Mouse (Mus musculus): ENCODE results near the gene Rbm18. TPM values are rescaled to one million over a fixed set of nuclear protein-coding genes. Genes with fewer than 3 reads are reported as not detected.

Rbm18 gene
- polyA plus RNA-seq, 1 experiment from 2014 or later: 33.7 TPM

DNA sequence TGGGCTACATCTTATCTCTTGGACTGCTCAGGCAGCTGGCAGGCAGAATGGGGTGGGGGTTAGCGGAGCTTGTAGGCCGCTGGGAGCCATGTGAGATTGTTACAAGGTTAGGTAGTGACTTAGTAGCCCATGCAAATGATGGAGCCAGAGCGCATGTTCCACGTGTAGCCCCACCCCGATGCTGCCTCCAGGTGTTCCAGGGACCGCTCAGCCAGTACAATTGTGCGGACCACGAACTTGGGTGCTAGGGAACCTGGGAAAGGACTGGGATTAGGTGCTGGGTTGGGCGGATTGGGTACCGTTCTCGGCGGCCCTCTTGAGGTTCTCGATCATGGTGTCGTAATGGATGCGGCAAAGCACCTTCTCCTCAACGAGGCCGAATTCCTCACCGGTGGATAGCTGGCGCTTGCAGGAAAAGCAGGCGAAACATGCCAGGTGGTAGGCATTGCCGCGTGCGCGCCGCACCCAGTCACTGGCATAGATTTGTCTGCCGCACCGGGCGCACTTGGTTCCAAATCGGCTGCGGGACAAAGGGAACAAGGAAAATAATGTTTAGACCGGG is 42.6 kb downstream of the Rbm18 start:
- no peak overlapping the region for H3K9ac ChIP-seq (ENCODE audit: low read length)
- WGBS: 10% methylated on average over 31 of the region's 31 CpGs
- 0 out of 2 replicates have a peak, but pooled peaks cover 3% of the 10 kb centered on the region for H3K4me1 ChIP-seq (replicated peaks; ENCODE audit: control insufficient read depth, insufficient read depth)
- H3K27ac ChIP-seq (replicated peaks): no peak overlapping the region
- H3K4me2 ChIP-seq (replicated peaks; ENCODE audit: low read depth): no peak overlapping the region
- peaks cover 32% of the 10 kb centered on the region; the same call in 1 of the 2 replicates for H3K27me3 ChIP-seq (ENCODE audit: control insufficient read depth, insufficient read depth, low read length)
- no peak for TF ChIP-seq CTCF (IDR thresholded peaks at IDR 0.05; ENCODE audit: low read depth)
- TF ChIP-seq EP300 (optimal IDR thresholded peaks at IDR 0.05): no peak
- peak; percentile 21 for DNase-seq (ENCODE audit: low spot score)
- no peak overlapping the region for H3K4me3 ChIP-seq (ENCODE audit: low read depth, low read length)
- no peaks in the 10 kb centered on the region for H3K36me3 ChIP-seq (ENCODE audit: control insufficient read depth, insufficient read depth, low read length)
- no peaks in the 10 kb centered on the region for H3K9me3 ChIP-seq (ENCODE audit: control insufficient read depth, low read length)
- ATAC-seq (ENCODE audit: low FRiP score, low TSS enrichment): no peak

DNA sequence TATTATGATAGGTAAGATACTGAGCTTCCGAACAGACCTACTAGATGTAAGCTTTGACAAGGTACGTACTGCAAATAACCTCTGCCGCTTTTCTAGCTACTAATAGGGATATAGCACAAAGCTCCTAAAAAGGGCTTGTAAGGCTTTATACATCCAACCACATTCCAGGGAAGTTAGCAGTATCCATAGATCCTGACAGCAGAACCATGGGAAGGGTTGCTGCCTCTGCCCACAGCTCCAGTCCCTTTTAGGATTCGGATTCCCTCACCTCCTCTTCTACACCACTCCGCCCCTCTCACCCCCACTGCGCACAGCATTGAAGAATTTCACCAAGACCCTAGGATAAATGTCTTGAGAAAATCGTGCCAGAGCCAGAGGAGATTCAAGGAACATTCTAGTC is 43.3 kb downstream of the Rbm18 start:
- ATAC-seq (ENCODE audit: low FRiP score, low TSS enrichment): no peak
- H3K9ac ChIP-seq (ENCODE audit: low read length): no peak overlapping the region
- no peaks in the 10 kb centered on the region for H3K9me3 ChIP-seq (ENCODE audit: control insufficient read depth, low read length)
- 0 out of 2 replicates have a peak, but pooled peaks cover 3% of the 10 kb centered on the region for H3K4me1 ChIP-seq (replicated peaks; ENCODE audit: control insufficient read depth, insufficient read depth)
- TF ChIP-seq EP300 (optimal IDR thresholded peaks at IDR 0.05): no peak
- no peaks in the 10 kb centered on the region for H3K36me3 ChIP-seq (ENCODE audit: control insufficient read depth, insufficient read depth, low read length)
- whole genome bisulfite sequencing: 31% methylated on average over 7 of the region's 7 CpGs
- H3K27ac ChIP-seq (replicated peaks): no peak overlapping the region
- no peak for DNase-seq (ENCODE audit: low spot score)
- no peak overlapping the region for H3K4me2 ChIP-seq (replicated peaks; ENCODE audit: low read depth)
- H3K27me3 ChIP-seq (ENCODE audit: control insufficient read depth, insufficient read depth, low read length): peaks cover 29% of the 10 kb centered on the region; the same call in 1 of the 2 replicates
- no peak overlapping the region for H3K4me3 ChIP-seq (ENCODE audit: low read depth, low read length)

DNA sequence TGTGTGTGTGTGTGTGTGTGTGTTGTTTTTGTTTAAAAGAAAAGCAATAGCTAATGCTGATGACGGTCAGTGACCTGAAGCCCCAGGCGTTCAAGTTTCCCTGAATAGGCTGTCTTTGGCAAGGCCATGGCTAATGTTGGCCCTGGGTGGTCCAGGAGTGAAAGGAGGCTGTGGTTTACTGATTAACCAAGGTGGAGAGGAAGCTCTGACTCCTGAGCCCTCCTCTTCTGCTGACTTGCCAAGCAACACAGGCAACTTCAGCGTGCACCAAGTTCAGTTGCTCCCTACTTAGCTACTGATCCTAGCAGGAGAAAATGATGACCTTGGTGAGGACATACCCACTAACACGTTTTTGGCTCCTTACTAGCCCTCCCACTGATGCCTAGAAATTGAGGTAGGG is 43.8 kb downstream of the Rbm18 start:
- Histone ChIP-seq H3K9me3 (ENCODE audit: control insufficient read depth, low read length) (no peaks in the 10 kb centered on the region), H3K27me3 (ENCODE audit: control insufficient read depth, insufficient read depth, low read length) (peaks cover 29% of the 10 kb centered on the region; the same call in 1 of the 2 replicates), H3K4me1 (replicated peaks; ENCODE audit: control insufficient read depth, insufficient read depth) (0 out of 2 replicates have a peak, but pooled peaks cover 3% of the 10 kb centered on the region), H3K9ac (ENCODE audit: low read length) (no peak overlapping the region), H3K27ac (replicated peaks) (no peak overlapping the region), H3K4me2 (replicated peaks; ENCODE audit: low read depth) (no peak overlapping the region), H3K4me3 (ENCODE audit: low read depth, low read length) (no peak overlapping the region), H3K36me3 (ENCODE audit: control insufficient read depth, insufficient read depth, low read length) (no peaks in the 10 kb centered on the region)
- ATAC-seq (ENCODE audit: low FRiP score, low TSS enrichment) (no peak), DNase-seq (ENCODE audit: low spot score) (no peak)
- 15% methylated on average over 4 of the region's 4 CpGs for WGBS
- TF ChIP-seq EP300 (optimal IDR thresholded peaks at IDR 0.05): no peak
- TF ChIP-seq CTCF (IDR thresholded peaks at IDR 0.05; ENCODE audit: low read depth): no peak

DNA sequence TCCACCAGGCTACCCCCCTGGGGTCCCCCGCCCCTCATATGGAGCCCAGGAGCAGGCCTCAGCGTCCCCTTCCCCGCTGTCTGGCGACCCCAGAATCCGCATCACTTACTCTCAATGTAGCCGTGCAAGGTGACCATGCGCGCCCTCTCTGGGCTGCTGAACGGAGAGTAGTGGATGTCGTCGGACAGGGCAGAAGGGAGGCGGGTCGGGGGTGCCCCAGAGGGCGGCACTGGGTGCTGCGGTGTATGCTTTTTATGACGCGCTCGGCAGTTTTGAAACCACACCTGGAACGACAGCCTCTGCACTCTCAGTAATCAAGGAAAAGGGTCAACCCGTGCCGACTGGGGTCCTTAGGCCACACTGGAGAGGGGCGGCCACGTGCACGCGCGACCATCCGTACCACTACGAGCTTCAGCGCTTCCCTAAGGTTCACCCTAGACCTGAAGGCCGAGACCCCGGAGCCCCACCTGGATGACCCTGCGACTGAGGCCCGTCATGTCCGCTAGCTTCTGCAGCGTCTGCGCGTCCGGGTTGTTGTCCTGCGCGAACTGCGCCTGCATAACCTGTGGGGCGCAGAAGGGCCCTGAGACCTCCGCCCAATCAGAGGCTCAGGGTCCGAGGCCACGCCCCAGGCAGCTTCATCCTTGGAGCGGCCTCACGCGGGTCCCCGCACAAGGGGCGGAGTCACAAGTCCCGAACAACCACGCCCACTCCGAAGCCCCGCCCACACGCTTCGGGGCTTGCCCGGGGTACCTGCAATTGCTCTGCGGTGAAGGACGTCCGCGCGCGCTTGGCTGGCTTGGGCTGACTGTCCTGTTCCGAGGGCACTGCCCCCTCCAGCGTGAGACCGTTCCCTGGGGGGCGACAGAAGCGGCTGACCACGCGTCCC is 45.5 kb downstream of the Rbm18 start:
- TF ChIP-seq CTCF (IDR thresholded peaks at IDR 0.05; ENCODE audit: low read depth) (no peak), EP300 (optimal IDR thresholded peaks at IDR 0.05) (no peak)
- Histone ChIP-seq H3K4me3 (ENCODE audit: low read depth, low read length) (peak overlapping the region; percentile 35), H3K9ac (ENCODE audit: low read length) (peak overlapping the region; percentile 23; the same call in 1 of the 2 replicates)

DNA sequence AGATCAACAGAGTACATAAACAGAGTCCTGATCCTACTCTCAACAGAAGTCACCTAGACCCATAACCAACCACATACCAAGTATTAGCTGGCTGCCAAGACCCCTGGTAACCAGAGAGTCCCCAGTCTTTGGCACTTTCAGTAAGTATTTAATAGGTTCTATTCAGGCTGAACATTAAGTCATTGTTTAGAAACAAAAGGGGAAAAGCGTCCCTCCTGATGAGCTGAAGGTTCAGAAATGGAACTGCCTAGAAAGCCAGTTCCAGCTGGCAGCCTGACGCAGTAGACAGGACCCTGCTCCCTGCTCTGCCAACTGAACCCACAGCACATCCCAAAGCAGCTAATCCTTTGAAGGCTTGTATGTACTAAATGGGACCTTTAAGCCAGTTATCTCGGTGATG is 47.4 kb downstream of the Rbm18 start:
- Histone ChIP-seq H3K36me3 (ENCODE audit: control insufficient read depth, insufficient read depth, low read length) (no peaks in the 10 kb centered on the region), H3K4me3 (ENCODE audit: low read depth, low read length) (no peak overlapping the region), H3K9ac (ENCODE audit: low read length) (no peak overlapping the region), H3K27ac (replicated peaks) (no peak overlapping the region), H3K9me3 (ENCODE audit: control insufficient read depth, low read length) (no peaks in the 10 kb centered on the region), H3K4me2 (replicated peaks; ENCODE audit: low read depth) (no peak overlapping the region), H3K27me3 (ENCODE audit: control insufficient read depth, insufficient read depth, low read length) (peaks cover 20% of the 10 kb centered on the region; the same call in 1 of the 2 replicates), H3K4me1 (replicated peaks; ENCODE audit: control insufficient read depth, insufficient read depth) (0 out of 2 replicates have a peak, but pooled peaks cover 3% of the 10 kb centered on the region)
- ATAC-seq (ENCODE audit: low FRiP score, low TSS enrichment) (no peak), DNase-seq (ENCODE audit: low spot score) (no peak)
- WGBS: 44% methylated on average over 3 of the region's 3 CpGs
- TF ChIP-seq EP300 (optimal IDR thresholded peaks at IDR 0.05) (no peak), CTCF (IDR thresholded peaks at IDR 0.05; ENCODE audit: low read depth) (no peak)

More for the DNA sequence above, 45.5 kb downstream of the Rbm18 start:
- H3K4me1 ChIP-seq (replicated peaks; ENCODE audit: control insufficient read depth, insufficient read depth): 0 out of 2 replicates have a peak, but pooled peaks cover 3% of the 10 kb centered on the region
- H3K4me2 ChIP-seq (replicated peaks; ENCODE audit: low read depth): peak overlapping the region; percentile 68
- H3K27me3 ChIP-seq (ENCODE audit: control insufficient read depth, insufficient read depth, low read length): peaks cover 25% of the 10 kb centered on the region; the same call in 1 of the 2 replicates
- DNase-seq (ENCODE audit: low spot score) (peak; percentile 72), ATAC-seq (ENCODE audit: low FRiP score, low TSS enrichment) (peak; percentile 62)
- 8% methylated on average over 69 of the region's 70 CpGs for WGBS
- no peaks in the 10 kb centered on the region for H3K9me3 ChIP-seq (ENCODE audit: control insufficient read depth, low read length)
- H3K27ac ChIP-seq (replicated peaks): no peak overlapping the region
- H3K36me3 ChIP-seq (ENCODE audit: control insufficient read depth, insufficient read depth, low read length): no peaks in the 10 kb centered on the region
